Mouse (Mus musculus) embryonic facial prominence, embryonic 13.5 days (tissue): ENCODE data around the gene Gm17509. TPM values are rescaled to one million over a fixed set of nuclear protein-coding genes. Genes with fewer than 3 reads are reported as not detected.

Experiments
- polyA plus RNA-seq: library from polyadenylated mRNA; unstranded; fragments of >200 nt; fragmentation: Nextera tagmentation; extraction: Ambion mirVana; gene quantifications from 2 replicates; pipeline ENCODE4 v1.2.1, GENCODE M21; 2015

Gm17509 gene
- polyA plus RNA-seq, 1 experiment from 2014 or later, result 0.37 TPM

Other genes starting within 250 kb of the Gm17509 start
- gene Parp8, start 195.5 kb downstream of the Gm17509 start, polyA plus RNA-seq, result 19.9 and 21.2 TPM in 2 replicates
- gene Emb, start 12.5 kb downstream of the Gm17509 start, polyA plus RNA-seq, result 46.3 and 54.7 TPM in 2 replicates